Mouse (Mus musculus) small intestine, adult 2 months (tissue): Measurements from ENCODE around the gene Rpl10a.

ENCODE experiments used
- CTCF ChIP-seq: fragments of 200-500 bp; IDR thresholded peaks from 2 replicates; pipeline ENCODE4 v1.5.1; 2012; ENCODE audit warnings: low read depth, mild to moderate bottlenecking, control low read depth, inconsistent platforms, low read length, moderate library complexity, mixed read lengths; ENCODE audit not compliant: insufficient replicate concordance, insufficient read length; ENCODE audit errors: extremely low read depth
- POLR2A ChIP-seq: fragments of 200-500 bp; IDR thresholded peaks from 2 replicates; pipeline ENCODE4 v1.6.1; 2012; ENCODE audit warnings: low read depth, mild to moderate bottlenecking, control low read depth, inconsistent platforms, low read length, moderate library complexity

- TF ChIP-seq CTCF (peak; percentile 7; the same call in 1 of the 2 replicates), POLR2A (no peak)
Observed at GRCm38 (mm10) chr17:28313880-28314225, 14.4 kb upstream of the Rpl10a start.
